Mouse (Mus musculus): ENCODE results near the gene Ndufs7.
"Not testable (repeated sequence)": the region's sequence is repeated elsewhere in the genome, so short reads cannot be mapped to it uniquely, and the experiment has no call there.

Gene Ndufs7

DNA sequence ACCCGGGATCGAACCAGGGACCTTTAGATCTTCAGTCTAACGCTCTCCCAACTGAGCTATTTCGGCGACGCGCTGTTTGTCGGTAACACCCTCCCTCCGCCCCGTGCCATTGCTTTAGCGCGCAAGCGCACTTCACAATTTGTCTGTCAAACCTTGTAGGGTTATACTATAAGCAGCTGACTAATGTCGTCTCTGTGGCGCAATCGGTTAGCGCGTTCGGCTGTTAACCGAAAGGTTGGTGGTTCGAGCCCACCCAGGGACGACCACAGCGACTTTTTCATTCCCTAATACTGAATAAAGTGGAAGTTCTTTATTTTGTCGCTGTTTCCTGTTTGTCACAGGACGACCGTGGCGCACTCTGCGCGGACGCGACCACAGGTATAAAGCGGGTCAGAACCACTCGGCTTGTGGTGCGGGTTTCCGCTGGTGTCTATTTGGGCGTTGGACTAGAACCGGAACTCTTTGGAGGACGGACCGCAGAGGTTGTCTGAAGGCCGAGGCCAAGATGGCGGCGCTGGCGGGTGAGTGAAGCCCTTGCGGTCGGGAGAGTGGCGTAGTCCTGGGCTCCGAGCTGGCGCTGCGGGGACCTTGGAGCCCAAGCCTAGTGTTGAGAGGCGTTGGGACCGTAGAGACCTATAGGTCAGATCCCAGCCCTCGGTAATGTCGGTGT lies at the start of gene Ndufs7:
Gene Ndufs7 (plus strand): TSS at position 151 of the 670 bp plus-strand sequence.
- peak; percentile 96 for DNase-seq

DNA sequence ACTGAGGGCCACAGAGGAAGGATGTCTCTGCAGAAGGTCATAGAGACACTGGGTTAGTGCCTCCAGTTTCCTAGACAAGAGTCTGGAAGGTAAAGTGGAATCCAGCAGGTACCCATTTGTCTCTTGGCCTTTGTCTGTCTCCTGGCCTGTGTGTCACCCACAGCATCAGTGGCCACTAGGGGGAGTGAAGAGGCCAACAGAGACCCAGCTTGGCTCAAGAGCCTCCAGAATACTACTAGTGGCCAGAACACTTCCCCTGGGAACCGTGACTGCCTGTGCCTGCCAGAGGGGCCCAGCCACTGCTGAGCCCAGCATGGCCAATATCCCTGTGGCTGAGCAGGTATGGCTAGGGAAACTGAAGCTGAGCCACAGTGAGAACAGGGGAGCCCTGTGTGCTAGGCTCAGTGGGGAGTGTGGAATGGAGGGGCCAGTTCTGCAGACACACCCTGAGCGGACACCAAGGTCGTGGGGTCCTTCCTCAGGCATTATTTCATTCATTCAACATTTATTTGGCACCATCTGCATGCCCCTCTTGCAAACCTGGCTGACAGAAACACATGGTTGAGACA lies 49.4 kb upstream of the Ndufs7 start:
- DNase-seq, result peak; percentile 92

DNA sequence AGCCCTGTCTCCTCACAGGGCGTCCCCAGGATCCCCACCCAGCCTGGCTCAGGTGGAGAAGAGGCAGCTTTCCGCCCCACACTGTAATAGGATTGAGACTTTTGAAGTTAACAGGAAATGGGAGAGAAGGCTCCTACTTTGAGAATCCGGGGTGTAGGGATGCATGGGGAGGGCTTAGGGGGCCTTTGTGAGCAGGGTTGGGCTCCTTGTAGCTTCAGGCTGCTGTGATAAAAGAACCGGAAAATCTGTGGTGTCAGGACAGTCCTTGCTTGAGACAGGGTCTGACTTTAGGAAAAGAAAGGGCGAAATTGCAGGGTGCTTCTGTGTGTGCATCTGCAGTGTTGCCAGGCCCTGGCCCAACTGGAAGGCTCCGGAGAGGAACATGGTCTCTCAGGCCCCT lies 48.4 kb upstream of the Ndufs7 start:
- no peak for DNase-seq

DNA sequence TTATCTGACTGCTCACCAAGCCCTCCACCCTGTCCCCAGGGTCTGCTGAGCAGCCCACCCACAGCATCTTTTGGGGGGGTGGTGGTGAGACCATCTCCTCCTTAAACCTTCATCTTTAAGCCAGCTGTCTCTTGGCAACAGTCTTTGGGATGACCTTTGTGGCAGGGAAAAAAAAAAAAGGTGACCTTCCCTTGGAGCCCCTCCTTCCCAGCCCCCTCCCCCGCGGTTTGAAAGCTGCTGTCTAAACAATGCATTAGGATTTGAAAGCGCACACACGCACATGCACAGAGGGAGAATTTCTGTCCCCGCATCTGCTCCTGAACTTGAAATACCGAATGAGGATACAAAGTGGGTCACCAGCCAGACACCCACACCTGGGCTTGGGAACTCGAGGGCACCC lies 44.9 kb upstream of the Ndufs7 start:
- no peak for DNase-seq

DNA sequence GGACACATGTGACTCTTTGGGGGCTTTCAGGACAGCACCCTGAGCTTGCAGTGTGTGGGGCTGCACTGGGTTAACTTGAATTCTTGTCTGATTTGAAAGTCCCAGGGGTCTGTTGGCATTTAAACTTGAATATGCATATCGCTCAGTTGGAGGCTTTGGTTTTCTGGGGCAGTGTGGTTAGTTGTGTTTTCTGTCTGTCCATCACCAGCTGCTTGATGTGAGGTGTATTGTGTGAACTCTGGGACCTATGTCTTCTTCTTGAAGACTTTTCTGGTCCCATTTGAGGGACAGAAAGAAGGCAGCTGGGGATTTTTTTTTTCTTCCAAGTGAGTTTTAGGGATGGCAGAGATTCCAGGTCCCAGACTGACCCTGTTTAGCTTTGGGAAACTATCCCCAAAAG lies 41.7 kb upstream of the Ndufs7 start:
- no peak for DNase-seq

DNA sequence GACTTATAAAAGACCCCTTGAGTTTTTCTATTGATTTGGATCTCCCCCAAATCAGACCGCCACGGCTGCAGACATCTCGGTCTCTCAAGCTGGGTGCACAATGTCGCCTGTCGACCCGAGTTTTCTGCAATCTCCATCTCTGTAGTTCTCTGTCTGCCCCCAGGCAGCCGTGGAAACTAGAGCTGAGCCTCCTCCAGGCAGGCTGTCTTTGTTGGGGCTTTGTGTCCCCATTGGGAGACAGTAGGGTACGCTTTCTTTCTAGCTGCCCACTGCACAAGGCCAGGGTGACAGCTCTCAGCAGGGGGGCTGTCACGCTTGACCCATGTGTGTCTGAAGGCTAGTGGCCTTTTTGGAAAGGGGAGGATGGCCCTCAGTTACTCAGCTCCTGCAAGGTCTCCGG lies 41.2 kb upstream of the Ndufs7 start:
- DNase-seq, result no peak

DNA sequence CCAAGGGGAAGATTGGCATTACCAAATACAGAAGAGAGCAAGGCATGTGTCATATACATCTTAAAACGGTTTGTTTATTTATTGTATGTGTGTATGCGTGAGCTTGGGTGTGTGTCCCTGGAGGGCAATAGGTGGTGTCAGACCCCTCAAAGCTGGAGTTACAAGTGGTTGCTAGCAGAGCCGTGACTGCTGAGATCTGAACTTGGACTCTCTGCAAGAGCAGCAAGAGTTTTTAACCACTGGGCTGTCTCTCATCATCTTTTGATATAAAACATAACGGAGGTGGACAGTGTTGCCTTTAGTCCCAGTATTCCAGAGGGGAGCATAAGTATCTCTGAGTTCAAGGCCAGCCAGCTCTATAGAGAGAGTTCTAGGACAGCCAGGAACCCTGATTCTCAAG lies 40.7 kb upstream of the Ndufs7 start:
- no peak for DNase-seq

DNA sequence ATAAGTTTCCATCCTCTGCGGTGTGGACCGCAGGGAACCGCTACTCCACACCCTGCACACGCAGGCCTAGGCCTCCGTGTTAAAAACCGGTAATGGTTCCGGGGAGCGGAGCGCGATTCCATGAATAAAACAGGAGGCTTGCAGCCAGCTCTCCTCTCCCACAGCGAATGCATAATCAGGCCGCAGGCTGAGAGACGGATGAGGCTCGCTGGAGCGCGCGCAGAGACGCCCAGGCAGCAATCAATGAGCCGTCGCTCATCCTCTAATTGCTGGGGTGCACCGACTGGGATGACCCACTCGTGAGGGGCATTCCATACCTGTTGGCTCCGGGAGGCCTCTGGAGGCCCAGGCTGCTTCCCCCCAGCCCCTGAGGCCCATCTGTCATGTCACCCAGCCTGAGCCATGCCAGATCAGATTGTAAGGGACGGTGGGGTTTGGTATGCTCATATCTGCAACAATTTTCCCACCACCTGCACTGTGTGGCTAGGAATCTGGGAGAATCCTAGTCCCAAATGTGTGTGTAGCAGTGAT lies 40.0 kb upstream of the Ndufs7 start:
- DNase-seq, result peak; percentile 68

DNA sequence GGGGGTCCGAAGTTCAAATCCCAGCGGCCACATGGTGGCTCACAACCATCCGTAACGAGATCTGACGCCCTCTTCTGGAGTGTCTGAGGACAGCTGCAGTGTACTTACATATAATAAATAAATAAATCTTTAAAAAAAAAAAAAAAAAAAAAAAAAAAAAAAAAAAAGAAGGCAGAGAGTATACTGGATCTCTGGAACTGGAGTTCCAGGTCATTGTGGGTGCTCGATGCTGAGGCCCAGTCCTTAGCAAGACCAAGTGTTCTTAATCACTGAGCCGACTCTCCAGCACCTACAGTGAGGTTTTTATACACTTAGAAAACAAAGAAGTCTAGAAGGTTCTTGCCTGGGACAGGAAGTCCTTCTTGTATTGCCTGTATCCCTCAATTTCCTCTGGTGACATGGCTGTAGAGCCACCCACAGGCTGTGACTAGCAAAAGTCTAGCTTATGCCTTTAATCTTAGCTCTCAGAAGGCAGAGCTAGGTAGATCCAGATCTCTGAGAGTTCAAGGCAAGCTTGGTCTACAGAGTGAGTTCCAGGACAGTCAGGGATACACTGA lies 37.3 kb upstream of the Ndufs7 start:
- not testable (repeated sequence) for DNase-seq

DNA sequence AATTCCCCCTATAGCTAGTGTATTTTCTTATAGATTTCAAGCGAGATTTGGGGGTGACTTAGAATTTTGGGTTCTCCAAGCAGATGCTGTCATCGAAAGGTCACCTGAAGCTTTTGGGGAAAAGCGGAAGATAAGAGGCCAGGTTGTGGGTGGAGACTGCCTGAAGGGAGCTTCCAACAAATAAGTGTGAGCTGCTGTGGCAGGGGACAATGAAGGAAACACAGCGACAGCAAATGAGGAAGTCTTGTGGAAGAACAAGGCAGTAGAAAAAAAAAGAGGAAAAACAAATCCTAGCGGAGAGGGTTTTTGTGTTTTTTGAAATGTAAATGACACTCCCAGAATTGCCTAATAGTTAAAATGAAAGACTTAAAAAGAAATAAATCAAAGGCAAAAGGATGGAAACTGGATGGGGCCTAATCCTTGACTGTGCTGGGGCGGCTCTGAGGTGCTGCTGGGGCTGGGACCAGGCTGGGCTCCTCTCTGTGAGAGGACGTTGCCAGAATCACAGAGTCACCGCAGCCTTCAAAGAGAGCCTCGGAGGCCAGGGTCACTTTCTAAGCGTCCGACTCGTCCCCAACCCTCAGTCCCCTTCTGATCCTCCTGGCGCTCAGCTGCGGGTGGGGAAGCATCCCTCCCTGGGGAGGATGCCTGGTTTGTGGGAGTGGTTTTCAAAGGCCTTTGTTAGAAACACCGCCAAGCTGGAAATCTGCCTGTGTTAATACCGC lies 33.7 kb upstream of the Ndufs7 start:
- DNase-seq, result no peak

DNA sequence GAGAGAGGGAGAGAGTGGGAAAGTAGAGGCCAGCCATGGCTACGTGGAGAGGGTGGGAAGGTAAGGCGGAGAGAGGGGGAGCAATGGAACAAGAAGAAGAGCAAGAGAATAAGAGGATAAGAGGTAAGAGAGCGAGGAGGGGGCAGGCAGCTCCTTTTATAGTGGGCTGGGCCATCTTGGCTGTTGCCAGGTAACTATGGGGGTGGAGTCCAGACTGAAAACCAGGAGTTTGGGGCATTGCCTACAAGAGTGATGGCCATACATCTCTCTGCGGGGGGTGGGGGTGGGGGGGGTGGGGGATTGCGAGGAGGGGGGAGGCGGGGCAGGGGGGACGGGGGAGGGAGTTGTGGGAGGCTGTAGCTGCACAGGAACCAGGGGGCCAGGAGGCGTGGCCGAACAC lies 28.2 kb upstream of the Ndufs7 start:
- DNase-seq, result no peak

DNA sequence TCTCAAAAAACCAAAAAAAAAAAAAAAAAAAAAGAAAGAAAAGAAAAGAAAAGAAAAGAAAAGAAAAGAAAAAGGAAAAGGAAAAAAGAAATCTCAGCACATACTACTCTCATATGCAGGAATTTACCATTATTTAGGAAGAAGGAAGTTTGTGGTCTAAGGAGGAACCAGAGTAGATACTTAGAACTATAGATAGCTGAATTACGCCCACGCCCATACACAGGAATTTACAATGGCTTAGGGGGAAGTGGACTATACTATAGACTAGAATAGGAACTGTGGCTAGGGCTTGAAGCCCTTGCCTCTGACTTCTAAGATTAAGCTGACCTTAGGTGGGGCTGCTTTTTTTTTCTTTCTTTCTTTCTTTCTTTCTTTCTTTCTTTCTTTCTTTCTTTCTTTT lies 25.8 kb upstream of the Ndufs7 start:
- not testable (repeated sequence) for DNase-seq

DNA sequence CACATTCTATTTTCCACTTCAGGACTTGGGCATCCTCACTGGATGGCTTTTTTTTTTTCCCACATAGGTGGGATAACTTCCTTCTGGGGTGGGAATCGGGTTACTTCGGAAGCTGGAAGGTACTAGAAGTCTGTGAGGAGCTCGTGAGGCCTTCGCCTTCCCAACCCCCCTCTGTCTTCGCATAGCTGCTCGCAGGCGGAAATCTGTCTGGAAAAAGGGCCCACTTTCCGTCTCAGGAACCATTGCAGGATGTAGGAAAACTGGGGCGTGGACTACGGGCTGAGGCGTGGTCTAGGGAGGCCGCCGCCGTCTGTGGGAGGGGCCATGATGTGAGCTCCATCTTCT lies 22.9 kb upstream of the Ndufs7 start:
- no peak for DNase-seq

DNA sequence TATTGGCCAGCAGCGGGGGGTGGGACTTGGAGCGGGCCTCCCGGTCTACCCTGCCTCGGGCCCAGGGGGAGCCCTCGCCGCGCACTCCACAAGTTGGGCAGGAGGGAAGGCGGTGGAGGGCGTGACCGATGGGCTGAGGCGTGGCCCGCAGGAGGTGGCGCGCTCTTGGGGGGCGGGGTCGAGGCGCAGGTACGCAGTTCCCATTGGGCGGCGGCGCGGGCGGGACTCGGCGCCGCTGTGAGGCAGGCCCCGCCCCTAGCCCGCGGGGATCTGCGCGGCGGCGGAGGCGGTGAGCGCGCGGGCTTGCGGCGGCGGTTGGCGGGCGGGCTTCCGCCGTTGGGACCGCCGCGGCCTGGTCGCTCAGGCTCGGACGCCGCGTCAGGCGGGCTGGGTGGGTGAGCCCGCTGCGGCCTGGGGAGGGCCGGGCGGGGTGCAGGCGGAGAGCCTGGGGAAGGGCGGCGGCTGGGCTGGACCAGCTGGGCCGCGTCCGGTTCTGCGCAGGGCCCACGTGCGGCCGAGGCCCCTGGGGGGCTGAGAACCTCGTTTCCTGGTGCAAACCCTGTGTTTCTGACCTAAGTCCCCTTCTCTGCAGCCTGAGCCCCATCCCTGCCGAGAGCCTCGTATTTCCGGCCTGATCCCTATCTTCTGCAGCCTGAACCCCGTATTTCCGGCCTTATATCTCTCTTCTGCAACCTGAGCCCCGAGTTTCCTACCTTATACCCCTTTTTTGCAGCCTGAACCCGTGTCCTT lies 22.3 kb upstream of the Ndufs7 start, which contains the start of gene Mum1:
Gene Mum1 (plus strand): TSS at position 19 of the 750 bp plus-strand sequence.
- DNase-seq, result peak; percentile 100

DNA sequence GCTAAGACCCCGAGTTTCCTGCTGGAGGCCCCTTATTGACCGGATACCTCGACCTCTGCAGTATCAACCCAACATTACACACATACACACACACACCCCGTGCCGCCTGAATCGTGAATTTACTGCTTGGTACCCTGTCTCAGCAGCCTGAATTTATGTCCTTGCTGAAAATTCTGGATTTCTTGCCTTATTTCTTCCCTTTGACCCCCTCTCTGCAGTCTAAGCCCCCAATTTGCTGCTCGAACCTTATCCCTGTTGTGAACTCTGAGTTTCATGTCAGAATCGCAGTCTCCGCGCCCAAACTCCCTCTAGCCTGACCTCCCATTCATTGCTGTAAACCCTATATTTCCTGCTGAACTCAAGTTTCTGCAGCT lies 21.8 kb upstream of the Ndufs7 start:
- DNase-seq, result no peak

DNA sequence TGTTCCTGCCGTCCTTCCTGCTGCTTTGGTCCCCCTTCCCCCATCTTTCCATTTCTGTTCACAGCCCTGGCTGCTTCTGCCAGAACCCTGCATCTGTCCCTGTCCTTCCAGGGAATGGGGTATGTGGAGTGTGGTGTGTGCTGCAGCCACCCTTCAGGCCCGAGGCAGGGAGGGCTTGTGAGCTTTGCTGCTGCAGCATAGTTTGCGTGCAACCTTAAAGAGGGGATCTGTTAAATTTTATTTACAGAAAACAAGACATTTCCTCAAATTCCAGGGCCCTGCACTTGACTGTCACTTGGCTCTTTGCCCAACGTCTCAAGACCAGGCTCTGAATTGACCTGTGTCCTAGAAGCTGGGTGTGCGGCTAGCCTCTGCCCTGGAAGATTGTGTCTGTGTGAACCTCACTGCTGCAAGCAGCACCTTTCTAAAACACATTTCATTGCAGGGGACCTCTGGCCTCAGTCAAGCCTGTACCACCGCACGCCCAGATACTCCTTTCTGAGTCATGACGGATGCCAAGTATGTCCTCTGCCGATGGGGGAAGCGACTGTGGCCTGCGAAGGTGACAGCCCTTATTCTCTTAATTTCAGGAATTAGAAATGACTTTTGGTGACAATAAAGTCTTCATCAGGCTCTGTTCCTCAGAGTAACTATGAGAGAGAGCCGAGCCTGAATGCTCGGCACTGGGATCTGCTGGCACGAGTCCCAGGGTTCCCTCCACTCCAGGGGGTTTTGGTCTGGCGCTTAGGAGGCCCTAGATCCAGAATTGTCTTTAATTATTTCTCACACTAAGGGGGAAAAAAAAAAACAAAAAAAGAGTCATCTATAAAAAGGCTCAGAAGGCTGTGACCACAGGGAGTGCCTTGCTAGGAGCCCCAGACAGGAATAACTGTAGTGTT lies 20.8 kb upstream of the Ndufs7 start:
- no peak for DNase-seq

DNA sequence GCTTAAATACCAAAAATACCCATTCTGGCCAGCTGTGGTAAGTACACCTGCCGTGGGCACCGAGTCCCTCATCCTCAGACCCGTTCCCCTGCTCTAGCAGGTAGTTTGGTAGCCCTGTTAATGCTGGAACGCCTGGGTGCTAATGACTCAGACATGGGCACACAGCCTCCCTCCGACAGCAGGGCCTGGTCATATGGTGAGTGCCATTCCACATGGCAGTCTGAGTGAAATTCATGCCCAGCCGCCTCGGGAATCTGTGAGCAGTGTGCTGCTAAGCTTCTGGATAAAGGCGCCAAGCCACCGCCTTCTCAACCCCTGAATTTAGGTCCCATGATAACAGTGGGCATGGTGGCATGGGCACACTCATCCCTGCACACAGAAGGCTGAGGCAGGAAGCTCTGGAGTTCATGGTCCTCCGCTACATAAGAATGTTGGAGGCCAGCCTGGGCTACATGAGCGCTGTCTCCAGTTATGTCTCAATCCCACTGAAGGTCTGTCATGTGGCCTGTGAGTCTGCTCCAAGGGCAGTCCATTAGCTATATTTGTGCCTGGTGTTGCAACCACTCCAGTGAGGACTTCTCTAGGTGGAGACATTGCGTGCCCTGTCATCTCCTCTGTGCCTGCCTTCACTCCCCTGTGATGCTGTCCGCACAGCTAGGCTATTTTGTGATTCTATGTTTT lies 12.6 kb upstream of the Ndufs7 start:
- no peak for DNase-seq

DNA sequence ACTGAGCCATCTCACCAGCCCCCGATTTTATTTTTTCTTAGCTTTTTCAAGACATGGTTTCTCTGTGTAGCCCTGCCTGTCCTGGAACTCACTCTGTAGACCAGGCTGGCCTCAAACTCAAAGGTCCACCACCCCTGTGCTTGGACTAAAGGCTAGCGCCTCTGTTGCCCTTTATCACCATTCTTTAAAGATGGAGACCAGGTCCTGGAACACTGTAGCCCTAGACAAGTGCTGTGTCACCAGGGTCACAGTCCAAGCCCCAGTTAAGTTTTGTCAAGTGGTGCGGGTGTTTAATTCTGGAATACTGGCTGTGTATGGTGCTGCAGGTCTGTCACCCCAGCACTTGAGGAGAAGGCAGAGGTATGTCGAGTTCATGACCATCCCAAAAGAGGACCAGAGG lies 11.9 kb upstream of the Ndufs7 start:
- DNase-seq, result no peak

DNA sequence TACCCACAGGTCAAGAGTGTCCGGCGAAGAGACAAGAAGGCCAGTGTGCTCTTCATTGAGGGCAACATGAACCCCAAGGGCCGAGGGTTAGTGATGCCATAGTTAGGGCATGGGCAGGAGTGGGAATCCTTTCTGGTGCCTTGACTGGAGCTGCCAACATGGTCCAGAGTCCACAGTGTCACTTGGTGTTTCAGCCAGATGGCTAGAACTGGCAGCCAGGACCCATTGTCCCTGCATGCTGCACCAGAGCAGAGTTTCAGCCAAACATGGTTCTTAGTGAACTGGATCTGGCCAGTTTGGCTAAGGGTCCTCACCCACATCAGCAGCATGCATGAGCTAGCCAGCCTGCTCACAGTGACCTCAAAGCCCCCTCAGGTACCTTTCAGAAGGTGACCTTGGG lies 10.6 kb upstream of the Ndufs7 start:
- DNase-seq, result no peak

DNA sequence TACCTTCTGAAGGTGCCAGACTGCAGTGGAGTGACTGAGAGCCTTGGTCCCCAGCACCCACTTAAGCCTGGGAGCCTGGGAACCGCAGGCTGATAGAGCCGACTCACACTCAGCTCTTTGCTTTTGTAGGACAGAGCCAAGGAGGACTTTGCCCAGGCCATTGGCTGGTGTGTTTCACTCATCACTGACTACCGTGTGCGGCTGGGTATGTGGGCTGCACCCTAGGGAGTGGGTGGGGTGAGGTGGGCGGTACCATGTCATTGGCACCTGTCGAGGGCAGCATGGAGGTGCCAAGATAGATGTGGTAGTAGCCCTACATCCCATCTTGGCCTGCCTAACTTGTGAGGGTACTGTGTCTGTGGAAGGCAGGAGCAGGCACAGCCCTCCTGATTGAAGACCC lies 9.1 kb upstream of the Ndufs7 start:
- DNase-seq, result no peak

DNA sequence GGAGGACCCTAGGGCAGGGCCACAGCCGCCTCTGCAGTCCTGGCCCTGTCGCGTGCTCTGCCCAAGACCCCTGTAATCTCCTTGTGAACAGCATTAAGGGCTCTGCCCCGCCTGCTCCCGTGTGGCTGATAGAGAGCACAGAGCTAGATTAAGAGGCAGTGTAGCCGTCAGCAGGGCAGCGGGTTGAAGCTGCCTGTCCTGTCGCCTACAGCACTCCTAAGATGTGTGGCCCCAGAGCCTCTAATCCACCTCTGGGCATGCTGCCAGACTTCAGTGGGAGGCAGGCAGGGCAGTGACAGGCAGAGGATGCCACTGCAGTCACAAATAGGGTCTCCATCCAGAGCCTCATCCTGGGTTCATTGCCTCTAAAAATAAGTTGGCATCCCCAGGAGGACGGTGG lies 6.8 kb upstream of the Ndufs7 start:
- peak; percentile 78 for DNase-seq

DNA sequence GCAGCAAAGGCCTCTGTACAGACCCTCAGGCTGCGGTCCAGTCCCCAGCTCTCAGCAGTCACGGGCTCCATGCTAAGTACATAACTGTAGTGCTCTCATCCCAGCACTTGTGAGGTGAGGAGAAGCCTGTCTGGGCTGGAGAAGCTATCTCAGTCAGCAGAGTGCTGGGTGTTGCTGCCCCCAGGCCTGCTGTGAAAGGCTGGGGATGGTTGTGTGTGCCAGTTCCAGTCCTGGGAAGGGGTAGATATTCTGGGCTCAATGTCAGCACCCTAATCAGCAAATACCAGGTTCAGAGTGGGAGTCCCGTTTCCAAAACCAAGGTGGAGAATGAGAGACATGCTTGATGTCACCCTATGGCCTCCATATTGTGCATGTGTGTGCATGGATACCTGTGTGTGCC lies 6.3 kb upstream of the Ndufs7 start:
- no peak for DNase-seq

All from retina, postnatal 1 day (tissue).